Mouse (Mus musculus): Measurements from ENCODE around the gene Atg16l1.

Gene Atg16l1

DNA sequence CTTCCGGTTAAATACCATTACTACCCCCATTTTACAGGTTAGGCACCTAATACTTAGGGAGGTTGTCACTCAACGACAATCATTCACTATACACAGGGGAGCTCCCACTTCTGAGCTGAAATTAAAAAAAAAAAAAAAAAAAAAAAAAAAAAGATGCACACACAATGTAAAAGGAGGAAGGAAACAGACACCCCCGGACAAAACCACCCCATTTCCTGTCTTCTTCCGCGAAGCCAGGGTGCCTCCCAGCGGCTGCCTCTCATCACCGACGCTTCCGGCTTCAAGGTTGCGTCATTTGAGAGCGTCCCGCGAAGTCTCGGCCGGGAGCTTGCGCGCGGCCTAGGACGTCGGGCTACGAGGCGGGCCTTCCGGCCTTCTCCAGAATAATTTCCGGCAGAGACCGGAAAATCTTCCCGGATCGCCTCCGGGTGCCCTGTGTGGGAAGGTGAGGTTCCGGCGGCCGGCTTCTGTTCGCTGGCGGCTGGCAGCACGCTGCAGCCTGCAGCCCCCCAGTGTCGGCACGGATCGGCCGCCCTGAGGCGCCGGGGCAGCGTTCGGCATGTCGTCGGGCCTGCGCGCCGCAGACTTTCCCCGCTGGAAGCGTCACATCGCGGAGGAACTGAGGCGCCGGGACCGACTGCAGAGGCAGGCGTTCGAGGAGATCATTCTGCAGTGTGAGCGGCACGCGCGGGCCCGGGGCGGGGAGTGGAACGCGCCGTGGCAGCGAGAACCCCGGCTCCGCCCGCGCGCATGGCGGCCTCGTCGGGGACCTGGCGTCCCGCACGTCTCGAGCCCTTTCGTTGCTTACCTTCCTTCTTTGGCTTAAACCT lies at the start of gene Atg16l1:
Gene Atg16l1, plus strand, starts transcription at position 230 of the 830 bp plus-strand sequence.
- DNase-seq, result peak; percentile 96

DNA sequence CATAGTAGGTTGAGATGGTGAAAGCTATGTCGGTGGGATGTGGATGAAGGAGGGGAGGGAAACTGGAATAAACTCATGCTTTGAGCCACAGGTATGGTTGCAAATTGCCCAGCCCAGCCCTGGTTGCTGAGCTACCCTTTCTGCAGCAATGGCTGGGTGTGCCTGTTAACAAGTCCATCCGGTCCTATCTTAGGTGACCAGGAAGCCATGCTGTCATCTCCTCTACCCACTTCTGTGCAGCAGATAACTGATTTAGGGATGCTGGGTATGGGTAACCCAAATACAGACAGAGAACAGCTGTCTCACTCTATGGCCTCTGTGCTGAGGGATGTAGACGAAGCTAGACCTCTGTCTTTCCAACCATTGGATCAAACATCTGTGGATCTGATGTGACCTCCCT lies 49.3 kb upstream of the Atg16l1 start:
- DNase-seq, result no peak

DNA sequence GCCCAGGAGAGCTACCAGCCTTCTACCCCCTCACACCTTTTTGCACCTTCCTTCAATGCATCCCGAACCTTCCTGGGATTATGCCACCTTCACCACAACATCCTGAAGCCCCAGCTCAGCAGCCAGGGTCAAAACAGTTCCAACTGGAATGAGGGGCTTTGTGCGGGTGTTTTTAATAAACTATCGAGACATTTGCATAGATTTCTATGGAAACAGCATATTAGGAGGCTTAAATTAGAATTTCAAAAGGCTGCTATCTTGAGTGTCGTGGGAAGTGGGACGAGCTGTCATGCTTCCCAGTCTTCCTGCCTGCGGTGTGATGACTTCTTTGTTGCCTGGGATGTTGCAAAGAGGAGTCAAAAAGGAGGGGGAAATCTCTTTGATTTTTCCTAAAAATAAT lies 46.6 kb upstream of the Atg16l1 start:
- DNase-seq, result peak; percentile 81

DNA sequence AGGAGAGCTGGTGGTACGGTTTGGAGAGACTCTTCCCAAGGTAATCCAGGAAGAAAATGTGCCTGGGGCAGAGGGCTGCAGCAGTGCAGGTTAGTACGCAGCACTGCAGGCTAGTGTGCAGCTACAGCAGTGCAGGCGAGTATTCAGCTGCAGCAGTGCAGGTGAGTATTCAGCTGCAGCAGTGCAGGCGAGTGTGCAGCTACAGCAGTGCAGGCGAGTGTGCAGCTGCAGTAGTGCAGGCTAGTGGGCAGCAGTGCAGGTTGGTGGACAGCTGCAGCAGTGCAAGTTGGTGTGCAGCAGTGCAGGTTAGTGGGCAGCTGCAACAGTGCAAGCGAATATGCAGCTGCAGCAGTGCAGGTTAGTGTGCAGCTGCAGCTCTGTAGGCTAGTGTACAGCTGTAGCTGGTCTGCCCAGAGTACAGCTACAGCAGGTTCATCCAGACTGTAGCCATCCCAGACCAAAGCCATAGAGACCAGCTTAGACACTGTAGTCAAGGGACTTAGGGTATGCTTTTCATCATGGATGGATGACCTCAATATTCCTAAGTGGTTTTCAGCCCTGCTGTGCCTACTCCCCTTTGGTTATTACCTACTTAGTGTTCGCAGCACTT lies 45.9 kb upstream of the Atg16l1 start:
- DNase-seq, result no peak

DNA sequence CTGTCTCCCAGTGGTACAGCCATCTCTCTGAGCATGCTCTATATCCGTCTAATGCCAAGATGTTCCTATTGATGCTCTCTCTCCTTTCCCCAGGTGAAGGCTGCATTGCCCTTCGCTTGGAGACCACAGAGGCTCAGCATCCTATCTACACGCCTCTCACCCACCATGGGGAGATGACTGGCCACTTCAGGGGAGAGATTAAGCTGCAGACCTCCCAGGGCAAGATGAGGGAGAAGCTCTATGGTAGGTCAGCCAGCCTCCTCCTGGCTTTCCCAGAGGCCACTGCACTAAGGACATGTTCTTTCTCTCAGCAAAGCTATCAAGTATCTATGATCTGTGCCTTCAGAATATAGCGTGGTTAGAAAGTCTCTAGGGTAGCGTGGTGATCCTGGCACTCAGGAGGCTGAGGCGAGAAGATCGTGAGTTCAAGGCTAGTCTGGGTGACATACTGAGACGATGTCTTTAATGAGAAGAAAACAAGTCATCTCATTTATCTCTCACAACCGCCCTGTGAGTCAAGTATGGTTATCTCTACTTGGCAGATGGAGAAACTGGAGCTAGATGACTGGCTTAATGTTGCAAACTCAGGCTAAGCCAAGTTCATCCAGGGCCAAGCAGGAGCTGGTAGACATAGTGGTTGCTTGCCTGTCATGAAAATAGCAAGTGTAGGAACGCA lies 43.6 kb upstream of the Atg16l1 start:
- no peak for DNase-seq

DNA sequence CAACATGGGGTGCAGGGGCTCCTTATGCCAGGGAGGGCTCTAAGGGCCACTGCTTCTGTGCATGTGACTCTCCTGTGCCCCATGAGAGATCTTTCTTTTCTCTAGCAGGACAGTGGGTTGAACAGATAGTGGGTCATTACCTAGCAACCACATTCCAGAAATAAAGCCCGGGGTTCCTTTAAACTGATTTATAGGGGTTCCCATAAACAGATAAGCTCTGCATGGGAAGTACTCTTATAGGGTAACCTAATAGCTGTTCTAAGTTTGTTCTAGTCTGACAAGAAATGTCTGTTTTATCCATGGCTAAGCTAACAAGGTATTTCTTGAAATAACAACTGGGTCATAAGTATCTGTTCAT lies 43.1 kb upstream of the Atg16l1 start:
- no peak for DNase-seq

DNA sequence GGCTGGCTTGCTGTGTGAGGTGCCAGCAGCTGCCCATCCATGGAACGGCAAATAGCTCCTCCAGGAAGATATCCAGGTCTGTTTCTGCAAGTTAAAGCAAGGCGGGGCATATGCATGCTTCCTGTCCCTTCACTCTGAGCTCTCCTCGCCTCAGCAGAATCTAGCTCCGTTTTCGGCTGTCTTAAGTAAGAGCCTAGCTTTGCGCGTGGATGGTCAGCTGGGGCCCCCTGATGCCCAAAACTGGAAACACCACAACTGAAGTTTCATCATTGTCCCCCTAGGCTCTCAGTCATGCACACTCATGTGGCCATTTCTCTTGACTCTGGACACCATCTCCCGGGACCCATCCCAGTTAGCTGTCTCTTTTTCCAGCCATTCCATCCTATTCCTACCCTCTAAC lies 34.3 kb upstream of the Atg16l1 start:
- DNase-seq, result peak; percentile 34

DNA sequence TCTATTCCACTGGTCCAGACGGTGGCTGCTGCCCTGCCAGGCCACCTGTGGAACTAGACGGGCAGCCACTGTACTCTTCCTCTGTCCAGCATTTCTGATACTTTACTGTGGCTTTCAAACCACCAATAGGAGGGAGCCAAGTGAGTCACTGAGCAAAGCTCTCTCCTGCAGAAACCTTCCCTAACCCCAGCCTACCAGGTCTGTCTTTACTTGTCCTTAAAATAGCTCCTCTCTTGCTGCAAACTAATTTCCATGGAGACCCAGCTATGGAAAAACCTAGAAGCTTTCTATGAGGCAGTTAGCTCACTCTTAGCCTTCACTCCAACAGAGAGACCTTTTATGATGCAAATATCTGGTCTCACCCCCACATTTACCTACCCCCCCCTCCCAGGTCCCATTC lies 33.6 kb upstream of the Atg16l1 start:
- no peak for DNase-seq

DNA sequence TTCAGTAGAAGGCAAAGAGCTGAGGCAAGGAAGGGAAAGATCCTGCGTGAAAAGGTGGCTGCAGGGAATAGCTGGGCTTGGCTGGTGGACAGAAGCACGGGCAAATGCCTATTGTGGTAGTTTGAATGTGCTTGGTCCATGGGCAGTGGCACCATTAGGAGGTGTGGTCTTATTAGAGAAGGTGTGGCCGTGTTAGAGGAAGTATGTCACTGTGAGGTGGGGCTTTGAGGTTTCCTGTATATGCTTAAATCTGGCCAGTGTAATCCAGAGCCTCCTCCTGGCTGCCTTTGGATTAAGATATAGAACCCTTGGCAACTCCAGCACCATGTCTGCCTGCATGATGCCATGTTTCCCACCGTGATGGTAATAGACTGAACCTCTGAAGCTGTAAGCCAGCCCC lies 32.3 kb upstream of the Atg16l1 start:
- no peak for DNase-seq

DNA sequence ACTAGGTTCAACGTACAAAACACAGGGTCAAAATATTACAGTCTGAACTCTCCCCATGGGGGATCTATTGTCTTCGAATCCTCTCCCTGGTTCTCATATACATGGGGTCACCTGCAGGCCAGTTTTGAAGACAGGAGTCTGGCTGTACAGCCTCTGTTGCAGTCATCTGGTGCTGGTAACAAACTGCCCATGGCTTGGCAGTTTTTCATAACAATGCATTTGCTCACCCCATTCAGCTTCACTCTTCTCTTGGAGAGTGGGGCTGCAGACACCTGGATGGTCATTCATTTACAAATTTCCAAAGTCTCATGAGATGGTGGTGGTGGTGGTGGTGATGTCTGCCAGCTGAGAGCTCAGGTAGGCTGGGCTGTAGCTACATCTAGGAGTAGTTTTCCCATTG lies 26.6 kb upstream of the Atg16l1 start:
- DNase-seq, result no peak

DNA sequence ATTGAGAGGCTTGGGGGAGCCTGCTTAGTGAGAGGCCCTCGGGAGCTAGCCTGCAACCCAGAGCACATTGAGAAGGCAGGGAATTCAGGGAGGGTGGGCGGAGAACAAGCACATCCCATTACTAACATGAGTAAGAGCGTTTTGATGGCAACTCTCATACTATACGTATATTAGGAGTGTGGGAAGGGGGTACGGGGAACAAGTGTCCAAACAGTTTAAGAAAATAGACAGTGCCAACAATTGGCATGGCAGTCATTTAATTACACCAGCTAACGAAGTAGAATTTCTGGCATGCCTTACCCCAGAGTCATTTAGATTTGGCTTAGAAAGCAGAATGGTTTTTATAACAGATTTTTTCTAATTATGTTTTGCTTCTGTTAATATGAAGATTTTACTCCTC lies 25.8 kb upstream of the Atg16l1 start:
- DNase-seq, result no peak

DNA sequence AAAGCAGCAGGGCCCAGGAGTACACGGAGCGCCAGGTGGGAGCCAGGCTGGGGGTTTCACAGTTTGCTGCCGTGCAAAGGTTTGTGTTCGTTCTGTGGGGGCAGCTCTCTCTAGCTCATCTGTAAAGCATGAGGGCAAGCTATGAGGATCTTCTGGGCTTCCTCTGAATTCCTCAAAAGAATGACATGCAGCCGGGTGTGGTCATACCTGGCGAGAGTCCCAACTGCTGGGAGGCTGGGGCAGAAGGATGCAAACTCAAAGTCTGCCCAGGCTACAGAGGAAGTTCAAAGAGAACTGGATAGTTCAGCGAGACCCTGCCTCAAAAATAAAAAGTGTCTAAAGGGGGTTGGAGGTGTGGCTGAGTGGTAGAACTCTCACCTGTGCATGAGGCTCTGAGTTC lies 25.4 kb upstream of the Atg16l1 start:
- DNase-seq, result peak; percentile 30

DNA sequence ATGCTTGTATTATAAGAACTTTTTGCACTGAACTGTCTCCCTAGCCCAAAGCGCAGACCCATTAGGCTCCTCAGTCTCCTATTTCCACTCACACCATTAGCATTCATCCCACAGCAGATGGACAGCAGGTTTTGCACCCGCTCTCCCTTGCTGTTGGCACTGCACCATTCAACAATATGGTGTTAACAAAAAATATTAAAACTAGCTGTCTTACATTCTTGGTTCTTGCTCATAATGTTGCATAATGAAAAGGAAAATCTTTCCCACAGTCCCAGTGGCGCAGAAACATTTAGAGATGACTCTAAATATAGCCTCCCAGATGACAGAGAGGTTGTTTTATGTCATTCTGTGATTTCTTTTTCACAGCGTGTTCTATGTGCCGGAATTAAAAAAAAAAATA lies 22.5 kb upstream of the Atg16l1 start:
- peak; percentile 72 for DNase-seq

DNA sequence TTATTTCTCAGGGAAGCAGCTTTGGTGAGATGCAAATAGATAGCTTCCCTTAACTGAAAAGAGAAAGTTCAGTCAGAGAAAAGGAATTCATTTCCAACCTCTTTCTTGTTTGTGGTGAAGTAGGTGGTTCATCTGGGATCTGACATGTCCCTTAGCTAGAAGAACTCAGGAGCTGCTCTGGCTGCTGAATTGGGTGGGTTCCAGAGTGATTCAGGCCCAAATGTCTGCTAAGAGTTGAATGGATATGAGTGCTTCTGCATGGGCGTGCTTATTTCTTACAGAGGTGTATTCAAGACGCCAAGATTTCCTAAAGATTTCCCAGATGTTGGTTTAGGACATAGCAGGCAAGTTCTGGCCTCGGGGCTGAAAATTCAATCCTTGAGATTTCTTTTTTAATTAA lies 21.5 kb upstream of the Atg16l1 start:
- no peak for DNase-seq

DNA sequence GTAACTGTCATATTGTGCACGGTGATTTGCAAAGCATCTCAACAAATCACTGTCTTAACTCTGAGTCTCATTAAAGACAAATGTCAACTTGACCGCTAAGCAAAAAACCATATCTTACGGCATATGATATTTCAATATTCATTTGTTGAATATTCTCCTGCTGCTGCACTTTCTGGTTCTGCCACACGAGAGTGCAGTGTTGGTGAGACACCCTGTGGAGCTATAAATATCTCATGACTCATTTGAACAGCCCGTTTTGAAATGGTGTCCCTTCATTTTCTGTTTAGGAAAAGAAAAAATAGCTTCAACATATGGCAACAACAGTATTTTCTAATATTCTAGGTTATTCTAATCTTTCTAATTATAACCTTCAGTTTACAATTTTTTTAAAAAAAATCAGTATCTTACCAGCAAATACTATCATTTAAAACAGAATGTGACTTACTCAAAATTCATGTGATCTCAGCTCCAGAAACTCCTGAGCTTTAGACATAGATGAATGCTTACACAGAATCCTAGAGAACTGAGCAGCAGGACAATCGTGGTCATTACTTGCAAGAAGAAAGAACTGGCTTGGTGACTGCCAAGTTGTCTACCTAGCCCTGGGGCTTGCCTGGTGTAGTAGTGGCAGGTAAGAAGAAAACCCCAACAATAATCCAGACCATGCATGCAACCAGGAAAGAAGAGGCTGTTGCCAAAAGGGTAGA lies 14.9 kb upstream of the Atg16l1 start:
- DNase-seq, result peak; percentile 49

DNA sequence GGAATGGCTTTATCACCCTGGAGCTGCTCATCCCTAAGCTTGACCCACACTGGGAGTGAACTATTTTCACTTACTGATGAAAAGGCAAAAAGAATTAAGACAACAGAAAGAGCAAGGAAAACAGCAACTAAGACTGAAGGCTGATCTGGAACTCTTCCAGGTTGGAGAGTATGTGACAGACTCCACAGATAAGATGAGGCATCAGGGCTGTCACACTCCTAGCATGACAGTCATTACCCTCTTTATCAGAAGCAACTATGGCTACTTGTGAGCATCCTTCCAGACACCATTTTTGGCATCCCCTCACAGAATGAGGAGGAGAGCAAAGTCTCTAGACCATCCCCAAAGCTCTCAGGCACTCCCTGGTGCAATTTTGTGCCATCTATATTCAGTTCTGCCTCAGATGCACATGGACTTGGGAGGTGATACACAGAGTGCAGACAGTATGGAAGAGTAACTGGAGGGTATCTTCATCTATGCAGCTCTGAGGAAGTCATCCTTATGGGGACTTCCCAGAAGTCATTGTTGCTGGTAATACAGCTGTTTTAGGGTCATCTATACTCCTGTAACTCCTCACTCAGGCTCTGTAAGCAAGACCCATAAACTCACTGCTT lies 6.2 kb upstream of the Atg16l1 start:
- no peak for DNase-seq

DNA sequence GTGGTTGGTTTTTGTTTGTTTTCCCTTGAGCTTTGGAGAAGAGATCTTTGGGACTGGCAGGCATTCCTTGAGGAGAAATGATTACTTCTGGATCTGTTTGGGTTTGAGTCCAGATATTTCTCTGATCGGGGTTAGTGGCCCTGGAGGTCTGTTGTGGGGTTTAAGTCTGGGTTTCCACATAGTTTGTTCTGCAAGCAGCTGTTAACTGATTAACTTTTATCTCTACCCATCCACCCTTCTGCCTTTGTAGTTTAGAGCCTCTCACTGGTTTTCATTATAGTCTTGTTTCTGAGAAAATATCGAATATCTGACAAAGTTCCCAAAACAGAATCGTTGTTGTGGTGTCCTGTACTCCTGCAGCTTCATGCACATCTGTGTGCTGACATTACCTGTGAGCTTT lies 8.2 kb downstream of the Atg16l1 start:
- no peak for DNase-seq

DNA sequence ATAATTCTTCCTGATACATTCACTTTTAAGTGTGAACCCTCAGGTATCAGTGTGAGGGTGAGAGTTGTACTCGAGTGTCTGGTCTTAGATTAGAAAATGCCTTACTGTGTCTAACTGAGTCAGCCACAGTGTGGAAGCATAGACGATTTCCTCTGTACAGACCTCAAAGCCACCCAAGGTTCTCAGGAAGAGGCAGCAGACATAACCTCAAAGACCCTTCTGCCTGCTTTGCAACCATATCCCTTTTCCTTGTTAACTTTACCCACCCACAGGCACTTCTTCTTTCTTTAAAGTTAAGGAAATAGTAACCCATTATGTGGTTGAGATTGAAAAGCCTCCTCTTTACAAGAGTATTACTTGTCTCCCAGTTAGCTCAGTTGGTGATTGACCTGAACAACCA lies 10.1 kb downstream of the Atg16l1 start:
- DNase-seq, result no peak

DNA sequence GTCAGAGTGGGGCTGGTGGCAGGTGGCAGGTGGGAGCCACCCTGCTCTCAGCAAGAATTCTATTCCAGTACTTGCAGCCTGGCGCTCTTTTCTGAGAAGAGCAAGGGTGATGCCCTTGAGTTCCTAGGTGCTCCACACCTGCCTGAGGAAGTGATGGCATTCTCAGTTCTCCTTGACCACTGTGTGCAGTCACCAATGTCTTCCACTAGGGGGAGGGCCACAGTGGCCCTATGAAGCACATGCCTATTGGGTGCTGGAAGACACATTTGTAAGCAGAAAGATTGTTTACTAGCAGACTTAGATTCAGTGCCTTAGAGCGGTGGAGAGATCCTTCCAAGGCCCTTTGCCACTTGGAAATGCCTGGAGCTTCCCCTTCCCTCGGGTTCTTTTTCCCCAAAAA lies 10.6 kb downstream of the Atg16l1 start:
- DNase-seq, result no peak

DNA sequence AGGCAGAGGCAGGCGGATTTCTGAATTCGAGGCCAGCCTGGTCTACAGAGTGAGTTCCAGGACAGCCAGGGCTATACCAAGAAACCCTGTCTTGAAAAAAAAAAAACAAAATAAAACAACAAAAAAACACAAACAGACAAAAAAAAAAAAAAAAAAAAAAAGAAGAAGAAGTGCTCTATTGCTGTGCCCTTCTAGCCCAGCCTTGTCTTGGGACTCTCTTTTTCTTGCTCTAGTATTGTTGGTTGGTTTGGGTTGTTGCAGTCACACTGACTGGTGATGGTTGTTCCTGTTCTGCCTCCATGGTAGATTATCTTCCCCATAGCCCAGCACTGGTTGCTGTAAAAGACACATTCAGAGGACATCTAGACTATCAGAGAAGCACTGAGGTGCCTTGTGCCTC lies 13.6 kb downstream of the Atg16l1 start:
- DNase-seq, result no peak

DNA sequence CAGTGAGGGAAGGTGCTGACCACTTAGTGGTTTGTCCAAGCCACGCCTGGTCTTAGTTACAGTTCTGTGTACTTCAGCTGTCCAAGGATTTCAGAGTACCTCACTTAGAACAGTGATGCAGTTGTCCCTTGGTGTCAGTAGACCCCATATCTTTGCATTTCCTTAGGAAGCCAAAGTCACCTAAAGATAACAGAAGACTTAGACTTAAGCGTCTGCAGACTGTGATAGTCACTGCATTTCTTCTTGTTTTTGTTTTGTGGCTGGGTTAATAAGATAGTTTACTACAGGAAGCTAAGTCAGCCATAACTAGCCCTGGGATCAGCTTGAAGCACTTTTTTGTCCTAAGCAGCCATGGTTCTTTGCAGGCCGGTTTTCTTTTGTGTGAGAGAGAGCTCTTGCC lies 14.8 kb downstream of the Atg16l1 start:
- no peak for DNase-seq

DNA sequence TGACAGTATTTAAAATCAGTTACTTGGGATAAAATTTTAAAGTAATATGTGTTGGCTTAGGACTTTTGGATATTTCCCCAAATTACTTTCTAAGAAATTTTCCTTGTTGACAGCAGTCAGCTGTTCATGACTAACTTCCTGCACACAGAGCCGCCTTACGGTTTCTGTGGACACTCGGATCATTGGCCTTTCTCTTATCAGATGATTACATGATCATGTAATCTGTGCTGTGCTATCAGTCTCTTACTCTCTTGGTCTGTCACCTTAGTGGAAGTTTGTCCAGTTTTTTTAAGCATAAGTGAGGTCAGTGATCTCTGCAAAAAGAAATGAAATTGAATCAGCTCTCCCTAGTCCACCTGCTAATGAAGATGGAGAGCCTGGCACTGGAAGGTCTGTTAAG lies 16.1 kb downstream of the Atg16l1 start:
- DNase-seq, result no peak

DNA sequence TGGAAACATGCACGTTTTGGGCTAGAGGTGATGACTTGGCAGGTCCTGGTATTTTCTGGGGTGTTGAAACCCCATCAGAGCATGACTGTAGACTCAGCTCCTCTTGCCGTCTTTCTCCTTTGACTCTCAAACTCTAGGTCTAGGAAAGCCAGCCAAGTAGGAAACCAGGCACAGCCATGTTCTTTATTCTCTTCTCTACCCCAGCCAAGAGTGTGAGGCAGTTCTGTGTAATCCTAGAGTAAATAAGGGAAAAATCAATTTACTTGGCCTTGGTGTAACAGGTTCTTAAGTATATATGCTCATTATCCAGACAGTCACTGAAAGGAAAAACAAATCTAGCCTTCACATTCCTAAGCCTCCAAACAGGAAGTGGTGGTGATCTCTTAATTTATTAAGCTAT lies 17.7 kb downstream of the Atg16l1 start:
- DNase-seq, result no peak

Measured in layer of hippocampus, adult 9-11 months (tissue).